Mouse (Mus musculus): ENCODE measurements at regions not wholly inside any gene's neighbourhood (a gene's known extent, or its start where the extent isn't known, plus 50 kb on each side); places are given as distances from the start of the nearest gene placed in this dataset.

- DNase-seq (ENCODE audit: low spot score in 2 of 2): no peak
Observed at GRCm38 (mm10) chr8:6002612-6003011, 897.5 kb upstream of the Slc10a2 start.

GRCm38 (mm10) chr8:5994846-5995245 is 889.7 kb upstream of the Slc10a2 start:
- no peak for DNase-seq (ENCODE audit: low spot score in 2 of 2)

GRCm38 (mm10) chr8:5965403-5966015 is 860.4 kb upstream of the Slc10a2 start:
- no peak for DNase-seq (ENCODE audit: low spot score in 2 of 2)

GRCm38 (mm10) chr8:5964299-5964698 is 859.1 kb upstream of the Slc10a2 start:
- DNase-seq (ENCODE audit: low spot score in 2 of 2): no peak

- no peak for DNase-seq (ENCODE audit: low spot score in 2 of 2)
Observed at GRCm38 (mm10) chr8:5938057-5938456, 832.9 kb upstream of the Slc10a2 start.

GRCm38 (mm10) chr8:5918136-5918535 is 813.0 kb upstream of the Slc10a2 start:
- DNase-seq (ENCODE audit: low spot score in 2 of 2): no peak

All from urinary bladder, adult 18-20 months (tissue).